In genomic region chr11:19025976-19026520, GRCm38 (mm10) we compare ENCODE assay signal across 8 mouse cellular contexts. TPM values are rescaled to one million over a fixed set of nuclear protein-coding genes. Genes with fewer than 3 reads are reported as not detected.
A peak's percentile ranks its signal among the peaks of the same experiment; 100 is the strongest.
DNase-seq lines count a peak whose midpoint lies in the region; ATAC-seq lines count a peak whose summit lies in the region.

No protein-coding gene starts in this region.

- no peaks in the 10 kb centered on the region for H3K36me3 ChIP-seq in neural tube, embryonic 11.5 days (ENCODE audit: control insufficient read depth, insufficient read depth, low read length)
- no peaks in the 10 kb centered on the region for H3K36me3 ChIP-seq in liver, embryonic 11.5 days (ENCODE audit: control insufficient read depth, insufficient read depth, low read length)
- no peaks in the 10 kb centered on the region for H3K36me3 ChIP-seq in stomach, embryonic 16.5 days (ENCODE audit: control insufficient read depth, insufficient read depth, low read length)

- peak overlapping the region; percentile 77 for H3K4me2 ChIP-seq in neural tube, embryonic 11.5 days (ENCODE audit: low read depth)
- peak overlapping the region; percentile 98 for H3K4me2 ChIP-seq in liver, embryonic 11.5 days
- H3K4me2 ChIP-seq in stomach, embryonic 16.5 days (ENCODE audit: low read depth, low read length) = peak overlapping the region; percentile 100

- no peaks in the 10 kb centered on the region for H3K9me3 ChIP-seq in neural tube, embryonic 11.5 days (ENCODE audit: control insufficient read depth, low read length)
- H3K9me3 ChIP-seq in liver, embryonic 11.5 days (ENCODE audit: control insufficient read depth, low read length) = no peaks in the 10 kb centered on the region
- H3K9me3 ChIP-seq in stomach, embryonic 16.5 days (replicated peaks; ENCODE audit: control insufficient read depth, low read length) = no peaks in the 10 kb centered on the region

- peak; percentile 9 to 27 for DNase-seq in cerebellum, postnatal 14 days
- no peak for DNase-seq in cerebellum, postnatal 25 days
- DNase-seq in neural tube, embryonic 11.5 days (ENCODE audit: low spot score) = no peak
- no peak for DNase-seq in neural tube, embryonic 10.5 days (ENCODE audit: extremely low spot score, low spot score)
- no peak for DNase-seq in liver, embryonic 11.5 days (ENCODE audit: low spot score)
- no peak for DNase-seq in thymus, postnatal 25 days
- DNase-seq in left cerebral cortex, adult 9 months (ENCODE audit: low spot score in 2 of 2) = no peak

- H3K4me1 ChIP-seq in neural tube, embryonic 11.5 days (ENCODE audit: control insufficient read depth, insufficient read depth, low read length) = peaks cover 34% of the 10 kb centered on the region
- H3K4me1 ChIP-seq in liver, embryonic 11.5 days (replicated peaks; ENCODE audit: control insufficient read depth, insufficient read depth, low read length) = peaks cover 12% of the 10 kb centered on the region
- peaks cover 18% of the 10 kb centered on the region for H3K4me1 ChIP-seq in stomach, embryonic 16.5 days (ENCODE audit: control insufficient read depth, insufficient read depth, low read length)

- H3K27ac ChIP-seq in neural tube, embryonic 11.5 days (ENCODE audit: low read depth, low read length) = peak overlapping the region; percentile 75; the same call in 1 of the 2 replicates
- H3K27ac ChIP-seq in liver, embryonic 11.5 days (ENCODE audit: low read depth, low read length) = no peak overlapping the region
- H3K27ac ChIP-seq in stomach, embryonic 16.5 days (ENCODE audit: low read length) = peak overlapping the region; percentile 79

- no peaks in the 10 kb centered on the region for H3K27me3 ChIP-seq in neural tube, embryonic 11.5 days (ENCODE audit: control insufficient read depth, insufficient read depth, low read length)
- no peaks in the 10 kb centered on the region for H3K27me3 ChIP-seq in liver, embryonic 11.5 days (replicated peaks; ENCODE audit: control insufficient read depth, insufficient read depth, low read length)
- no peaks in the 10 kb centered on the region for H3K27me3 ChIP-seq in stomach, embryonic 16.5 days (ENCODE audit: control insufficient read depth, insufficient read depth, low read length)

- no peak for ATAC-seq in neural tube, embryonic 11.5 days (ENCODE audit: insufficient read depth, low FRiP score, low TSS enrichment)
- no peak for ATAC-seq in liver, embryonic 11.5 days (replicated peaks; ENCODE audit: low FRiP score)
- no peak for ATAC-seq in stomach, embryonic 16.5 days (ENCODE audit: insufficient read depth, low FRiP score)

- peak overlapping the region; percentile 83 for H3K9ac ChIP-seq in neural tube, embryonic 11.5 days (ENCODE audit: low read length)
- peak overlapping the region; percentile 72 for H3K9ac ChIP-seq in liver, embryonic 11.5 days (ENCODE audit: low read depth, low read length)
- peak overlapping the region; percentile 91 for H3K9ac ChIP-seq in stomach, embryonic 16.5 days (ENCODE audit: low read length)

- WGBS in neural tube, embryonic 11.5 days = 3% methylated on average over 11 of the region's 11 CpGs
- WGBS in liver, embryonic 11.5 days = 7% methylated on average over 11 of the region's 11 CpGs
- 9% methylated on average over 11 of the region's 11 CpGs for WGBS in stomach, embryonic 16.5 days

- H3K4me3 ChIP-seq in neural tube, embryonic 11.5 days (ENCODE audit: low read depth, low read length) = peak overlapping the region; percentile 36
- peak overlapping the region; percentile 57 for H3K4me3 ChIP-seq in liver, embryonic 11.5 days (ENCODE audit: low read depth, low read length)
- peak overlapping the region; percentile 58 for H3K4me3 ChIP-seq in stomach, embryonic 16.5 days (replicated peaks; ENCODE audit: low read length)

RNA-seq across cellular contexts. Expression of gene Meis1, which starts 7.3 kb away (rescaled TPM):
- 183 and 189 TPM in 2 replicates for polyA plus RNA-seq in neural tube, embryonic 11.5 days (2014; fragmentation: Nextera tagmentation; extraction: Ambion mirVana)
- polyA plus RNA-seq in liver, embryonic 11.5 days (2014; fragmentation: Nextera tagmentation; extraction: Ambion mirVana) = 44.7 and 46.6 TPM in 2 replicates
- polyA plus RNA-seq in stomach, embryonic 16.5 days (2015; fragmentation: Nextera tagmentation; extraction: Ambion mirVana) = 143 and 153 TPM in 2 replicates

Comparison
In these comparisons a context has a peak if more than half of its experiments do, and no peak if none do; other contexts are left out.
1. DNase-seq: peak in cerebellum, postnatal 14 days (2 of 2); none in cerebellum, postnatal 25 days (0 of 2), neural tube, embryonic 11.5 days (single experiment), neural tube, embryonic 10.5 days (single experiment), liver, embryonic 11.5 days (single experiment), thymus, postnatal 25 days (single experiment) and left cerebral cortex, adult 9 months (0 of 2).
2. Peak in every context shown above with its lines, with median percentiles within 50 percentile points of each other: H3K4me2 ChIP-seq, H3K4me3 ChIP-seq and H3K9ac ChIP-seq.